Mouse (Mus musculus): Measurements from ENCODE around the gene Itpr3. TPM values are rescaled to one million over a fixed set of nuclear protein-coding genes. Genes with fewer than 3 reads are reported as not detected.

The Itpr3 gene
- polyA plus RNA-seq, 1 experiment: 1.3 TPM

DNA sequence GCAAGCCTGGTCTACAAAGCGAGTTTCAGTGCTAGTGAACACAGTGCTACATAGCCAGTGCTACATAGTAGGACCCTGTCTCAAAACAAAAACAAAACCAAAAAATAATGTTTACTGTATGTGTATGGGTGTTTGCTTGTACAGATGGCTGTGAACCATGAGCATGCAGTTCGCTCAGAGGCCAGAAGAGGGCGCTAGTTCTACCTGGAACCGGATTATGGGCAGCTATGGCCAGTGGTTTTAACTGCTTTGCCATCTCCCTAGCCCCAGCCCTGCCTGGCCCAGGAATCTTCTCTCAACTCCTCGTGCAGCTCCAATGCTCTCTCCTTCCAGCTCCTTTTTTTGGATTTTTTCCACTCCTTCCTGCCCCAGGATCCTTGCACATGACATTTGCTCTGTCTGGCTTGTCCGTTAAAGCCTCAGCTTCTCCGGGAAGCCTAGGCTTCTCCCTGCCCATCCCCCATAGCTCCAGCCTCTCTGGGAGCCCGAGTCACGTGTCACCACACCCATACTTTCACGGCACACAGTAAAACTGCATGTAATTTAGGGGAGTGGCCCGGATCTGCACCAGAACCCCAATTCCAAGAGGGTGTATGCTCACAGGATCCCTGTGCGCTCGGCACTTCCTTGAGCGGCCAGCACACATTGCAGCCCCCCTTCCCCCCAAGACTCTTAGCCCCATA lies 9.2 kb upstream of the Itpr3 start:
- TF ChIP-seq FLI1 (IDR thresholded peaks at IDR 0.05; ENCODE audit: low read length) (no peak), GATA1 (IDR thresholded peaks at IDR 0.05; ENCODE audit: borderline replicate concordance, low read length) (no peak)
- Histone ChIP-seq H3K4me3 (replicated peaks) (no peak overlapping the region), H3K9me3 (0 out of 2 replicates have a peak, but pooled peaks cover 5% of the 10 kb centered on the region), H3K27me3 (replicated peaks) (peaks cover 15% of the 10 kb centered on the region), H3K36me3 (replicated peaks; ENCODE audit: low read length) (no peaks in the 10 kb centered on the region), H3K4me1 (peaks cover 60% of the 10 kb centered on the region)

DNA sequence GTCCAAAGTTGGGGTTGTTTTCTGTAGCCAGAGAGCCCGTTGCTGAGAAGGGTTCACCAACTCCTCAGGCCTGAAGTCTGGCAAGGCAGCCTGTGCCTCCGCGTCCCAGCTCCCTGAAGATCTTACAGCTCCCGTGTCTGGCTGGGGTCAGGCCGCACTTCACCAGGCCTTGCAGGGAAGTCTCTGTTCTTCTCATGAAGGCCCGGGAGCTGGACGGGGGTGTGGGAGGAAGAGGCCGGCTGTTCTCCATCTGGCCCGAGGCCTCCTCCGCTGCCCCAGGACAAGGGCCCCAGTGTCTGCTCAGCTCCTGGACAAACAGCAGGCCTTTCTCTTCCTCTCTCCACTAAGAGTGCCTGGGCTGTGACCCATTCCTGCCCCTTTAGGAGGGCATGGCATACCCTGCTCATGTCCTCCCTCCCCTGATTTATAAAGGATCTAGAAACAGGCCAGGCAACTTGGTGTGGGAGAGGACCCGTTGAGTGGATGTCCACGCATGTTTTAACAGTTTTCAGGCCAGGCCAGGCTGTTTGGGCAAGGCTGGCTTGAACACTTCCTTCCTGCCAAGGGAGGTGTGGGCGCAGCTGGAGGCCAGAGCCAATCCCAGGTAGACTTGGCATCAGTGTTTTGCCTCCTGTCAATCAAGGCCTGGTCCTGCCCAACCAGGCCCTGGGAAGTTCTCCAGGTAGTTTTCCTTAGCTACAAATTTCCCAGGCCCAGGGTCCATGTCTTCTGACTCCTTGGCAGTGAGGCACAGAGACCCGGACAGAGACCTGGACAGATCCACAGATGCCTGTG lies 8.5 kb upstream of the Itpr3 start:
- Histone ChIP-seq H3K4me3 (replicated peaks) (no peak overlapping the region), H3K9me3 (0 out of 2 replicates have a peak, but pooled peaks cover 5% of the 10 kb centered on the region), H3K27me3 (replicated peaks) (peaks cover 14% of the 10 kb centered on the region), H3K36me3 (replicated peaks; ENCODE audit: low read length) (no peaks in the 10 kb centered on the region), H3K4me1 (peaks cover 54% of the 10 kb centered on the region)
- no peak for TF ChIP-seq FLI1 (IDR thresholded peaks at IDR 0.05; ENCODE audit: low read length)
- TF ChIP-seq GATA1 (IDR thresholded peaks at IDR 0.05; ENCODE audit: borderline replicate concordance, low read length): no peak

DNA sequence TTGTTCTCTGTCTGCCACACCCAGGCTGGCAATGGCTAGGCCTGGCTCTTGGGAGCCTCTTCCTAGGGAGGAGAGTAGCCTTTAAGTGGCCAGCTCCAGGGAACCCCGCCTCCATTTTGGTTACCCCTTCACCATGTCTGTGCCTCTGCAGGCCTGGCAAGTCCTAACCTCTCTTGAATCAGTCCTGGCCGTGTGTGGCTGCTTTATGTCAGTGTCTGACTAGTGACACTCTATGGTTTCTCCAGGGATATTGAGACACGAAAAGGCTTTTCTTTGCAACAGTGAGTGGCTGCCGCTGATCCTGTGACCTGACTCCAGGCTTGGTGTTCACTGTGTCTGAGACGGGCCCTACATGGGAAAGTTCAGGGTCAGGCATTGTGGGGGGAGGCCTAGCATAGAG lies 6.3 kb upstream of the Itpr3 start:
- no peak for TF ChIP-seq FLI1 (IDR thresholded peaks at IDR 0.05; ENCODE audit: low read length)
- no peak for TF ChIP-seq GATA1 (IDR thresholded peaks at IDR 0.05; ENCODE audit: borderline replicate concordance, low read length)
- Histone ChIP-seq H3K36me3 (replicated peaks; ENCODE audit: low read length) (no peaks in the 10 kb centered on the region), H3K4me1 (peaks cover 53% of the 10 kb centered on the region), H3K27me3 (replicated peaks) (peaks cover 8% of the 10 kb centered on the region), H3K9me3 (0 out of 2 replicates have a peak, but pooled peaks cover 5% of the 10 kb centered on the region), H3K4me3 (replicated peaks) (no peak overlapping the region)

DNA sequence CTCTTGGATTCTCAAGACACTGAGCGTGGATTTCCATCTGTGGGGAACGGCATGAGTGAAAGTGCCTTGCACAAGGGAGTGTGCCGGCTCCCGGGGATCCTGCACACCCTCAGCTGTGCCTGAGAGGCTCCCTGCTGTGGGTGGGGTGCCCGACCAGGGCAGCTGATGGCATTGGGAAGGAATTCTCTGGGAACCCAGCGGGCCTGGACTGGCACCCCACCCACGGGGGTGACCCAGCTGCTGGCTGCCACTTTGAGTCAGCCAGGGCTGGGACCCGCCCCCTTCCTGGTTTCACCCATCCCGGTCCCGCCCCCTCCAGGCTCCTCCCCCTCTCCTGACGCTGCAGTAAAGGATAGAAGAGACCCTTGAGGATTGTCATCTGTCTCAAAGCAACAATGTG lies 5.6 kb upstream of the Itpr3 start:
- TF ChIP-seq GATA1 (IDR thresholded peaks at IDR 0.05; ENCODE audit: borderline replicate concordance, low read length): no peak
- TF ChIP-seq FLI1 (IDR thresholded peaks at IDR 0.05; ENCODE audit: low read length): no peak
- Histone ChIP-seq H3K4me1 (peaks cover 56% of the 10 kb centered on the region), H3K36me3 (replicated peaks; ENCODE audit: low read length) (no peaks in the 10 kb centered on the region), H3K9me3 (0 out of 2 replicates have a peak, but pooled peaks cover 5% of the 10 kb centered on the region), H3K27me3 (replicated peaks) (peaks cover 12% of the 10 kb centered on the region), H3K4me3 (replicated peaks) (peak overlapping the region; percentile 86)

DNA sequence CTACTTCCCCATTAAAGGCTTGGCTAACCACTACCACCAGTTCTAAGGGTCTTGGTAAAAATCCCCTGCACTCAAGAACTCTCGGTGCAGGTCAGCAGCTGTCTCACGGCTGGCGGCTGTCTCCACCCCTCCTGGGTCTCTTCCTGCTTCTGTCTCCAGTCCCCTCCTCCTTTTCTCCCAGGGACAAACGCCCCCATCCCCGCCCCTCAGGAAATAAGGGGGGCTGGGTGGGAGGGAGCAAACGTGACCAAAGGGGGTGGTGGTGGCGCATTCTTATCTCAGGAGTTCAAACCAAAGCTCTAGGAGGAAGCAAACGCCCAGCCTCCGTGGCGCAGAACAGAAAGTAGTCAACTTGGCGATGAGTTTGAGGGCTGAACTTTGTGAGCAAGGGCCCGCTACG lies 934 bp upstream of the Itpr3 start:
- no peaks in the 10 kb centered on the region for H3K36me3 ChIP-seq (replicated peaks; ENCODE audit: low read length)
- no peaks in the 10 kb centered on the region for H3K9me3 ChIP-seq
- TF ChIP-seq GATA1 (IDR thresholded peaks at IDR 0.05; ENCODE audit: borderline replicate concordance, low read length) (no peak), FLI1 (IDR thresholded peaks at IDR 0.05; ENCODE audit: low read length) (no peak)
- H3K4me1 ChIP-seq: peaks cover 32% of the 10 kb centered on the region
- peaks cover 58% of the 10 kb centered on the region for H3K27me3 ChIP-seq (replicated peaks)
- peak overlapping the region; percentile 90 for H3K4me3 ChIP-seq (replicated peaks)

DNA sequence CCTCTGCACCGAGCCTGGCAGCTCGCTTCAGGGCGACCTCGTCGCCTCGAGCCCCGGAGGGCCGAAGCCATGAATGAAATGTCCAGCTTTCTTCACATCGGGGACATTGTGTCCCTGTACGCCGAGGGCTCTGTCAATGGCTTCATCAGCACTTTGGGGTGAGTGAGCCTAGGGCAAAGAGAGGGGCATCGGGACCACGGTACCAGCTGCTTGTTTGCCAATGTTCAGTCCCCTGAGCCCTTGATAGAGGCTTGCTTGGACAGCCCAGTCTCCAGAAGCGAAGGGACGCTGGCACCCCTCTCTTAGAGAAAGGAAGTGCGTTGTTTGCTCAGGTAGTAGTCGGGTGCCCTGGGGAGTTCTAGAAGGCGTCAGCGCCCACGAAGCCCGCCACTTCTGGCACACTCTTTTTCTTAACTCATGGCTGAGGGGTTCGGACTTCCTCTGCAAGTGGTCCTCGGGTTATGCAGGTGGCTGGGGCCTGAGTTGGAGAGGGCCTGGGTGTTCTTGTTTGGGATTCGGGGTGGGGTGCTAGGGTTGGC lies 482 bp downstream of the Itpr3 start:
- Histone ChIP-seq H3K4me3 (replicated peaks) (peak overlapping the region; percentile 90), H3K4me1 (peaks cover 21% of the 10 kb centered on the region), H3K36me3 (replicated peaks; ENCODE audit: low read length) (no peaks in the 10 kb centered on the region), H3K9me3 (peaks cover 3% of the 10 kb centered on the region; the same call in 1 of the 2 replicates), H3K27me3 (replicated peaks) (peaks cover 63% of the 10 kb centered on the region)
- no peak for TF ChIP-seq FLI1 (IDR thresholded peaks at IDR 0.05; ENCODE audit: low read length)
- no peak for TF ChIP-seq GATA1 (IDR thresholded peaks at IDR 0.05; ENCODE audit: borderline replicate concordance, low read length)

DNA sequence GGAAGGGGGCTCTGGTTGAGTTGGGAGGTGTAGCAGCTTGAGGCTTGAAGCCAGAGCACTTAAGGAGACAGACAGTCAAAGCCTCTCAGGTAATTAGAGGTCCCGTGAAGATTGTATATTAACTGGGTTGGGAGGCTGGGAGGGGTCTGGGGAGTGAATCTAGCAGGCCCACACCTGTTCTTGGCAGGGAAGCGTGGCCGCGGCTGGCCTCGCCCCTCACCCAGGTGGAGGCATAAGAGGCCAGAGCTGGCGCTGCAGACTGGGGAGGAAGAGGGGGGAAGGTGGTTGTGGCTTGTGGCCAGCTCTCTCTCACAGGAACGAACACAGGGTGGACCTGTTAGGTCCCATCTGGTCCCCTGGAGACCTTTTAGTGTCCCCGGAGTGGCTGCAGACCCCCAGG lies 3.6 kb downstream of the Itpr3 start:
- TF ChIP-seq GATA1 (IDR thresholded peaks at IDR 0.05; ENCODE audit: borderline replicate concordance, low read length) (no peak), FLI1 (IDR thresholded peaks at IDR 0.05; ENCODE audit: low read length) (no peak)
- peaks cover 3% of the 10 kb centered on the region; the same call in 1 of the 2 replicates for H3K9me3 ChIP-seq
- peaks cover 84% of the 10 kb centered on the region for H3K27me3 ChIP-seq (replicated peaks)
- H3K4me1 ChIP-seq: peaks cover 21% of the 10 kb centered on the region
- no peaks in the 10 kb centered on the region for H3K36me3 ChIP-seq (replicated peaks; ENCODE audit: low read length)
- no peak overlapping the region for H3K4me3 ChIP-seq (replicated peaks)

DNA sequence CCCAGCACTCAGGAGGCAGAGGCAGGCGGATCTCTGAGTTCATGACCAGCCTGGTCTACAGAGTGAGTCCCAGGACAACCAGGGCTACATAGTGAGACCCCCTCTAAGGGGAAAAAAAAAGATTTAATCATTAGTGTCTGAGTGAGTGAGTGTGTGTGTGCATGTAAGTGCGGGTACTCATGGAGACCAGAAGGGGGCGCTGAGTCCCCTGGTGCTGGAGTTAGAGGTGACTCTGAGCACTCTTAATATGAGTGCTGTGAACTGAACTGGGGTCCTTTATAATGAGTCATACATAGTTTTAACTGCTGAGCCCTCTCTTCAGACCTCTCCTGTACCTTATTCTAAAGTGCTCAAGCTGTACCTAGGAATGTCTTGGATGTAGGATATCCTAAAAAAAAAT lies 4.6 kb downstream of the Itpr3 start:
- TF ChIP-seq FLI1 (IDR thresholded peaks at IDR 0.05; ENCODE audit: low read length): no peak
- no peak for TF ChIP-seq GATA1 (IDR thresholded peaks at IDR 0.05; ENCODE audit: borderline replicate concordance, low read length)
- peaks cover 87% of the 10 kb centered on the region for H3K27me3 ChIP-seq (replicated peaks)

DNA sequence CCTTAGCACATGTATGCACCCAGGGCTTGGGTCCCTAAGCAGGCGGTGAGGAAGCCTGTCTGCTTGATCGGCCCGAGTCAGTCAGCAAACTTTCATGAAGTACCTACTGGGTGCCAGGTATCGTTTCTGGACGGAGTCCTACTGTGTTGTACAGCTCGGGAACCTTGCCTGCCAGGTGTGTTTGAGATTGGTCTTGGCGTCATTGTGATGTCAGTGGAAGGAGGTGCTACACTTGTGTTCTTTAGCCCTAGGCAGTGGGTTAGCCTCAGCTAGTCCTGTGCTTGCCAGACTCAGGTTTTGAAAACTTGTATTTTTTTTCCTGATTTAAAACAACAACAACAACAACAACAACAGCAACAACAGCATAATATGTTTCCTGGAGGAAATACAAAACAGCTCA lies 5.6 kb downstream of the Itpr3 start:
- H3K27me3 ChIP-seq (replicated peaks): peaks cover 83% of the 10 kb centered on the region
- no peaks in the 10 kb centered on the region for H3K36me3 ChIP-seq (replicated peaks; ENCODE audit: low read length)
- no peak for TF ChIP-seq FLI1 (IDR thresholded peaks at IDR 0.05; ENCODE audit: low read length)
- H3K4me3 ChIP-seq (replicated peaks): no peak overlapping the region
- peaks cover 3% of the 10 kb centered on the region; the same call in 1 of the 2 replicates for H3K9me3 ChIP-seq
- peaks cover 1% of the 10 kb centered on the region for H3K4me1 ChIP-seq

More for the DNA sequence above, 4.6 kb downstream of the Itpr3 start:
- Histone ChIP-seq H3K4me1 (peaks cover 11% of the 10 kb centered on the region), H3K9me3 (peaks cover 3% of the 10 kb centered on the region; the same call in 1 of the 2 replicates), H3K36me3 (replicated peaks; ENCODE audit: low read length) (no peaks in the 10 kb centered on the region), H3K4me3 (replicated peaks) (no peak overlapping the region)

DNA sequence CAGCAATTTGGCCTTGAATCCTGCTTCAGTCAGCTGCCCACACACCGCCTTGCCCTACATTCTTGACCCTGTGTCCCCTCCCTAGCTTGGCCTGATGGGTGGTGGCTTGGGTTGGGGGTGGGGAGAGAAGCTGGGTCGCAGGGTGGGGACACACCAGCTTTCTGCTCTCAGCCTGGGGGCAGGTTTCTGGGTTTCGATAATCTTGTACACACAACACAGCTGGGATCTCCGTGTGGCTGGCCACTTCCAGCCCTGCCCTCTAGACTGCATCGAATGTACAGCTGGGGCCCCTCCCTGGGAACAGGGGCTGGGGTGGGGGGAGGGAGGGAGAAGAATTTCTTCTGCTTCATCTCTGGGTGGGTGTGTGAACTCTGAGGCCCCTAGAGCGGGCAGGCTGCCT lies 6.6 kb downstream of the Itpr3 start:
- Histone ChIP-seq H3K27me3 (replicated peaks) (peaks cover 73% of the 10 kb centered on the region), H3K9me3 (peaks cover 3% of the 10 kb centered on the region; the same call in 1 of the 2 replicates), H3K36me3 (replicated peaks; ENCODE audit: low read length) (no peaks in the 10 kb centered on the region), H3K4me1 (no peaks in the 10 kb centered on the region), H3K4me3 (replicated peaks) (no peak overlapping the region)
- no peak for TF ChIP-seq GATA1 (IDR thresholded peaks at IDR 0.05; ENCODE audit: borderline replicate concordance, low read length)
- TF ChIP-seq FLI1 (IDR thresholded peaks at IDR 0.05; ENCODE audit: low read length): no peak
